Mouse (Mus musculus) natural killer cell, adult 2 months (primary cell): ENCODE data around the gene Txndc12.

ENCODE experiments used
- DNase-seq, 2 experiments: peaks; one replicate each; pipeline ENCODE4 v3.0.0; 2022; ENCODE audit warnings: low spot score in 2 of 2

Txndc12 gene

DNA sequence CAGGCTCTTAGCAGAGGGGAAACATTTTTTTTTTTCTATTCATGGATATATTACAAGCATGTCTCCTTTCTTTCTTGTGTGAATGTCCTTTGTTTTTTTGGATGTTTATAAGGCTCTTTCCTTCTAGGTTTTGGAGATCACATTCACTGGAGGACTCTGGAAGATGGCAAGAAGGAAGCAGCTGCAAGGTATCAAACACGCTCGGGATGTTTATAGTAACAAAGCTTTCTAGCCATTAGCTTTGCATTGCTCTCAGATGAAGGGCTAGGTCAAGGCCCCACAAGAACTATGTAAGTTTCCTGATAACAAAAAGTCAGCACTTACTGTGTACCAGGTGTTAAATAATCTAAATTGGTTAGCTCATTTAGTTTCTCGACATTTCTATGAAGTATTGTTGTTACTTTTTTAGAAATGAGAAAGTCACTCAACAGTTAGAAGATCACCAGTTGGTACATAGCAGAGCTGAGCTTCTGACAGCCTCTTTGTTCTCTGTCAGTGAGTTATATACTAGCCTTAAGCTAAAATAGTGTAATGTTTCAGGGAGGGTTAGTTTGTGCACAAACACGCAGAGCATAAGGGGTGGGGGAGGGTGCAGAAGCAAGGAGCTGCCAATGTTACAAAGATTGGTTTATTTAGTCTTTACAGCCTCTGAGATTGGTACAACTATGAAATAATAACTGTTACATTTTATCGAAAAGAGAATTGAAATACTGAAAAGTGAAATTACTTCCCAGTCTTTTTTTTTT lies 11.6 kb downstream of the Txndc12 start:
- no peak for DNase-seq

DNA sequence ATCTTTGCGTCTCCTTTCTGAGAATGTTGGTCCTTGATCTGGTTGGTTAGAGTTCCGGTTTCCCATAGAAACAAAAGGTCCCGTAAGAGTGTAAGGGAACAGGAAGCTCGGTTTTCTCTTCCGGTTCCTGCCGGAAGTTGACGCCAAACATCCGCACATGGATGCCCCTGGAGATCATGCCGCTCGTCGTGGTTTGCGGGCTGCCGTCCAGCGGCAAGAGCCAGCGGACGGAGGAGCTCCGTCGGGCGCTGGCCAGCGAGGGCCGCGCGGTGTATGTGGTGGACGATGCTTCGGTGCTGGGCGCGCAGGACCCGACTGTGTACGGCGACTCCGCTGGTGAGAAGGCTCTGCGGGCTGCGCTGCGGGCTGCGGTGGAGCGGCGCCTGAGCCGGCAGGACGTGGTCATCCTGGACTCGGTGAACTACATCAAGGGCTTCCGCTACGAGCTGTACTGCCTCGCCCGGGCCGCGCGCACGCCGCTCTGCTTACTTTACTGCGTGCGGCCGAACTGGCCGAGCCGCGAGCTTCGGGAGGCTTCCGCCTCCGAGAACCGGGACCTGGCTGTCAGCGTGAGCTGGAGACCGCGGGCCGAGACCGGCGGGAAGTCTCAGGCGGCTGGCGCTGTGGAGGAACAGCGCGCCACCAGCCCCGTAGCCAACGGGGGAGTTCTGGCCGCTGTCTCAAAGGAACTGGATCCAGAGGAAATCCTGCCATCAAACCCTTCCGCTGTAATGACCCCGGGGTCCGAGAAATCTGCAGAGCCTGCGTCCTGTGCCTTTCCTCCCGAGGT lies 13.5 kb downstream of the Txndc12 start, which contains the start of gene Kti12:
TSS of gene Kti12 (plus strand) at position 71 of the 790 bp plus-strand sequence.
- peak; percentile 70 to 73 for DNase-seq

DNA sequence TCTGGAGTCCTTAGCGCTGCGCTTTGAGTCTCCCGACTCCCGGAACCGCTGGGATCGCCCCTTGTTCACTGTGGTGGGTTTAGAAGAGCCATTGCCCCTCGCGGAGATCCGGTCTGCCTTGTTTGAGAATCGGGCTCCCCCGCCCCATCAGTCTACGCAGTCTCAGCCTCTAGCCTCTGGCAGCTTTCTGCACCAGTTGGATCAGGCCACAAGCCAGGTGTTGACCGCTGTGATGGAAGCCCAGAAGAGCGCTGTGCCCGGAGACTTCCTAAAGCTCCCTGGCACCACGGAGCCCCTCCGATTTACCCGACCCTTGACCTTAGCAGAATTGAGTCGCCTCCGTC lies 14.1 kb downstream of the Txndc12 start, which contains the start of gene A730015C16Rik:
TSS of gene A730015C16Rik (minus strand) at position 115 of the 344 bp plus-strand sequence.
- DNase-seq, result peak; percentile 9 to 36

DNA sequence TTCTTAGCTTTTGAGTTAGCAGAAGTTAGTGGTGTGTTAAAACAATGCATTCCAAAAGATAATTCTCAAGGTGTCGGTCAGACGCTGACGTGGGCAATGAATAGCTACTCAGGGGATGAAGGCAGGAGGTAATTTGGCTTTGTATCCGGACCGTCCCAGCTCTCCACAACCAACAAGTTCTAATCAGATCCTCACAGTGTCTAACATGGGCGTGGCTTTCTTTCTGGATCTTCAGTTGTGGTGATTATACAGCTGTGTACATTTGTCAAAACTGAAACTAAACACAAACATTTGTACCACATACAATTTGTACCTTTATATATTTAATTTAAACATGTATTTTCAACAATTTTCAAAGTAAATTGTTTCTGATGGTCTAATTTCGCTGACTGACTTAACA lies 32.4 kb downstream of the Txndc12 start:
- DNase-seq, result no peak

DNA sequence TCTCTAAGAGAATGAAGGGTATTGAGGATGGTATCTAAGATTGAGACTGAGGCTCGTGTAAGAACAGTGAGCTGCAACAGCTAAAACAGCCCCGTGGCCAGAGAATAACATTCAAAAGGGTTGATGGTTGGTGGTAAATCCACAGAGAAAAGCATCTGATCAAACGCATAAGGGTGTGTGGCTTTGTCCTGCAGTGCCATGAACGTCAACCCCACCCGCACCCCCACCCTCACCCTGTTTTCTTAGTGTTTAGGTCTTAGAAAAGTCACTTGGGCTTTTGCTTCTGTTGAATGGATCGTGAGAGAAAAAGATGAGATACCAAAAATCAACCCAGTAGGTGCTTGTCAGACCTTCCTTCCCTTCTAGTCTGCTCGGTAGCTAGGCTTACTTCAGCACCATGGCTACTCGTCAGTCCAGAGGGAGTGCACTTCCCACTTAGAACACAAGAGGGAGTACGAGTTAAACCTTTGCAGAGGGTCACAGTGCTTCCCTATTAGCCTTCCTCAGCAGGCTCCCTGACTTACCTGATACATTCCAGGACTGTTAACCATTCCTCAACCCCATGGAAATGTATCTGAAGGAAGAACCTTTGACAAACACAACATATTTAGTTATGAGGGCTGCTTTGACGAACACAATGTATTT lies 35.5 kb downstream of the Txndc12 start:
- DNase-seq, result peak; percentile 46 to 62

DNA sequence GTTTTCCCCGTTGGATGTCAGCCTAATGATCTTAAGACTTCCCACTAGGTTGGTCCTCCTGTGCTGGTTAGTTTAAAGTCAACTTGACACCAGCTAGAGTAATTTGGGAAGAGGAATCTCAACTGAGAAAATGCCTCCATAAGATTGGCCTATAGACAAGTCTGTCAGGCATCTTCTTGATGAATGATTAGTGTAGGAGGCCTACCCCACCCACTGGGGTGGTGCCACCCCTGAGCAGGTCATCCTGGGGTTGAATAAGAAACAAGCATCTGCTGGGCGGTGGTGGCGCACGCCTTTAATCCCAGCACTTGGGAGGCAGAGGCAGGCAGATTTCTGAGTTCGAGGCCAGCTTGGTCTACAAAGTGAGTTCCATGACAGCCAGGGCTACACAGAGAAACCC lies 39.3 kb downstream of the Txndc12 start:
- DNase-seq, result no peak

DNA sequence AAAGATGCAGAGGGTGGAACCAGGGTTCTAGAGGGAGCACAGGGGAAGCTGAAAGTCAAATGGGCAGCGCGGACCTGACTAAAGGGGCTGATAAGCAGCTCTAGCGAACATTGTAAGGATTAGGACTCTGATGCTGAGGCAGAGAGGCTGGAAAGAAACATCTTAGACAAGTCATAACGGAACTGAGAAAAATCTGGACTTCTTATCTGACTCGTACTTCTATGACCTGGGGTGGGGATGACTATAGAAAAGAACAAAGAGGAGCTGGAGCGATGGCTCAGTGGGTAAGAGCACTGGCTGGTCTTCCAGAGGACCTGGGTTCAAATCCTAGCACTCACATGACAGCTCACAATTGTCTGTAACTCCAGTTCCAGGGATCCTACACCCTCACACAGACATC lies 43.5 kb downstream of the Txndc12 start:
- no peak for DNase-seq

- DNase-seq, result peak; percentile 10 to 22
These were observed 44.8 kb downstream of the Txndc12 start, which contains the start of gene Rab3b for GRCm38 (mm10) chr4:108878963-108879822. Gene Rab3b, plus strand, starts transcription at chr4:108879063.

DNA sequence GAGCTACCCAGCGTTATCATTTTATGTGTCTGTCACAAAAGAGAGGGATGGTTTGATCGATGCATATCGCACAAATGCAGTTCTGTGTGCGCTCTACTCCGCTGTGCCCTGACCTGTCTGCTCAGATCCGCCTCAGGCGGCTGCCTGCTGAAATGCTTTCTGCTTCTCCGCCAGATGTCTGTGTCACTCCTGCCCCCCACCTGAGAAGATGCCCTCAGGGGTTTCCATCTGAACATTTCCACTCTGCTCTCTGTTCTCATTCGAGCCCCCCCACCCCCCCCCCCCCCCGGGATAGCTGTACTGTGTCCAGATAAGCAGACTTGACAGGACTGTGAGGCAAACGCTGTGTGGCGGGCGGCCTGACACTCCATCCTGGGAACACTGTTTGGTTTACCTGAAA lies 49.4 kb downstream of the Txndc12 start:
- no peak for DNase-seq

GRCm38 (mm10) chr4:108887456-108887855 lies 53.1 kb downstream of the Txndc12 start:
- no peak for DNase-seq

- DNase-seq, result no peak
These were observed 56.5 kb downstream of the Txndc12 start for GRCm38 (mm10) chr4:108890876-108891275.

DNA sequence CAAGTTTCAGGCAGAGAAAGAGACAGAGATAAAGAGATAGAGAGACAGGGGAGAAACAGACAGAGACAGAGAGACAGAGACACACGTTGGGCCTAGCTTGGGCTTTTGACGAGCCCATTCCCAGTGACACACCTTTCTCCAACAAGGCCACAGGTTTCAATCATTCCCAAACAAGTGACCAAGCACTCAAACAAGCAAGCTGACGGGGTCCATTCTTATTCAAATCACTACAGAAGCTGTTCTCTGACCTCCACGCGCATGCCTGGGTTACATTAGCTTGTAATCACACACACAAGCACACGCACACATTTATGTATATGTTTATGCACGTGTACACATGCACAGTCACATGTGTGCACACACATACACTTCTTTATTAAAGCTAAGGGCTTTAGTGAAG lies 66.0 kb downstream of the Txndc12 start:
- no peak for DNase-seq

DNA sequence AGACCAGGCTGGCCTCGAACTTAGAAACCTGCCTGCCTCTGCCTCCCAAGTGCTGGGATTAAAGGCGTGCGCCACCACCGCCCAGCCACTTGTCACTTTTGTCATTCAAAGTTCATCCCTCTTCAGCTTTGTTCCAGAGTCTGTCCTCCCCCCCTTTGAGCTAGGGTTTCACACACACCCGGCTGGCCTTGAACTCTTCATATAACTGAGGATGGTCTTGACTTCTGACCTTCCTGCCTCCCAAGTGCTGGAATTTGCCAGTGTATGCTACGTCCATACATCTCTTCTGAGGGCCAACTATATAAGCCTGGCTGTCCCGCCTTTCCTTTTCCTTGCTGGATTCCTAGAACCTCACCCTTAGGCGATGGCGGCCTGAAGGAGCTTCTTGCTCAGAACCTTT lies 68.5 kb downstream of the Txndc12 start:
- DNase-seq, result no peak

DNA sequence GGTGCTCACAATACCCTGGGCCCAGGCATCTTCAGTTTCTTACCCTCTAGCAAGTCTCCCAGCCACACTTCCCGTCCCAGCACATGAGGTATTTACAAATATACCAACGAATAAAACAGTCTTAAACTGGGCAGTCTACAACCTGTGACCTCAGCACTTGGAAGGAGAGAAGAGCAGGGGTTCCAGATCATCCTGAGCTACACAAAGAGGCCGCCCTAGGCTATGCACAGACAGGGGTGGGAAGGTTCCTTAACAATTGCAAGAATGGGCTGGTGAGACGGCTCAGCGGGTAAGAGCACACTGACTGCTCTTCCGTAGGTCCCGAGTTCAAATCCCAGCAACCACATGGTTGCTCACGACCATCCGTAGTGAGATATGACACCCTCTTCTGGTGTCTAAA lies 68.9 kb downstream of the Txndc12 start:
- DNase-seq, result no peak

DNA sequence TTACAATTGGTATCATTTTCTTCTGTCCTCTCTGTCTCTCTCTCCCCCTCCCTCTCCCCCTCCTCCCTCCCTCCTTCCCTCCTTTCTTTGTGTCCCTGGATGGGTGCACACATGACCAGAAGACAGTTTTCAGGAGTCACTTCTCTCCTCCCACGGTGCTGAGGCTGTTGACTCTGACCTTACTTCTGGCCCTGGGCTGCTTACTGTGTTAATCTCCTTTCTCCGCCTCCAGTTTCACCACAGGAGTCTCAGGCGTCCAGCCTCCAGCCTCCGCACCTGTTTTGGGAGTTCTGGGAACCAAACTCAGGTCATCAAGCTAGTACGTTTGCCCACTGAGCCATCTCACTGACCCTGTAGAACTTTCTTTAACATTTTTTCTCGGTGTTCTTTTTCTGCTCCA lies 69.7 kb downstream of the Txndc12 start:
- DNase-seq, result no peak

DNA sequence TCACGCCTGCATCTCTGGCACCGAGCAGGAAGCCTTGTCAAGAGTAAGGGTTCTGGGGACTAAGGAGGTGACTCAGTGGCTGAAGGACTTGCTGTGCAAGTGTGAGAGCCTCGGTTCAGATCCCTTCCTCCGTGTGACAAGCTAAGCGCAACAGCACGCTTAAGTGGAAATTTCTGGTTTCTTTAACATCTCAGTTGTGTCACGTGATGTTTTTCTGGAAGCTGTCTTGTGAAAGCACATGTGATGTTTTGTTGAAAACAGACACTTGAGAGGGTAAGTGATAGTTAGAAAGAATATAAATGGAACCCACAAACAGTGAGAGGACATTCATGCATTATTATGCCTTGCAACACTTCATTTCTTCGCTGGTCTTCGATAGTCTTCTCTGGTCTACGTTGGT lies 70.4 kb downstream of the Txndc12 start:
- DNase-seq, result no peak

DNA sequence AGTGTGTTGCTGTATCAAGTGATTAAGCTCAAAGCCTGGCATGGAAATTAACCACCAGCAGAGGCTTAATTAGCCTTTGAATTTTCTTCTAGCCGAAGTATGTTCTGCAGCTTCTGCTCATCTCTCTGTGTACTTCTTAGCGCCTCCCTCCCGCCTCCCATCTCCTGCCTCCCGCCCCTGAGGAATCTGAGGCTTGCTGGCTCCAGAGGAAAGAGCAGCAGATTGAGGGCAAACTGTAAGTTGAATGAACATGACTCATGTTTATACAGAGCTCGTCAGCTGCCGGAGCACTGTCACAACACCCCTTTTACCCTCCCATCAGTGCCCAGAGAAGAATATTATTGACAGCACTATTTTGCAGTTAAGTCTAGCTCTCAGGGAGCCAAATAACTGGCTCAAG lies 71.5 kb downstream of the Txndc12 start:
- DNase-seq, result no peak

GRCm38 (mm10) chr4:108907475-108907874 lies 73.1 kb downstream of the Txndc12 start:
- DNase-seq, result no peak

GRCm38 (mm10) chr4:108909872-108910425 lies 75.5 kb downstream of the Txndc12 start:
- DNase-seq, result no peak
